Mouse (Mus musculus) myocyte (in vitro differentiated cells): ENCODE measurements around the gene Tmppe.
"Not testable (repeated sequence)": the region's sequence is repeated elsewhere in the genome, so short reads cannot be mapped to it uniquely, and the experiment has no call there.

ENCODE experiments used
- CEBPB ChIP-seq: IDR thresholded peaks from 2 replicates; pipeline ENCODE4 v1.6.1; 2011; ENCODE audit warnings: mild to moderate bottlenecking, moderate library complexity; ENCODE audit not compliant: poor library complexity, insufficient read depth, severe bottlenecking
- E2F4 ChIP-seq: IDR thresholded peaks from one replicate; pipeline ENCODE4 v1.6.1; 2011; ENCODE audit warnings: mild to moderate bottlenecking, control low read depth, moderate library complexity; ENCODE audit not compliant: insufficient read depth
- MAX ChIP-seq: IDR thresholded peaks from one replicate; pipeline ENCODE4 v1.6.1; 2011; ENCODE audit warnings: low read depth, mild to moderate bottlenecking, control low read depth
- MYOD1 ChIP-seq, 3 experiments: IDR thresholded peaks; one replicate each; pipeline ENCODE4 v1.6.1; 2011; ENCODE audit warnings: control low read depth in 2 of 3, low read depth in 2 of 3, mild to moderate bottlenecking in 2 of 3, moderate library complexity in 1 of 3; ENCODE audit not compliant: insufficient read length in 2 of 3, control insufficient read depth in 1 of 3
- POLR2A ChIP-seq: IDR thresholded peaks from one replicate; pipeline ENCODE4 v1.6.1; 2011; ENCODE audit warnings: low read depth, mild to moderate bottlenecking, control low read depth, moderate library complexity; ENCODE audit not compliant: insufficient read length
- POLR2AphosphoS2 ChIP-seq: IDR thresholded peaks from one replicate; pipeline ENCODE4 v1.6.1; 2011; ENCODE audit warnings: low read depth, control low read depth; ENCODE audit not compliant: insufficient read length
- SRF ChIP-seq: IDR thresholded peaks from one replicate; pipeline ENCODE4 v1.6.1; 2011; ENCODE audit warnings: low read depth; ENCODE audit not compliant: control insufficient read depth, insufficient read length
- TCF12 ChIP-seq: IDR thresholded peaks from one replicate; pipeline ENCODE4 v1.6.1; 2011; ENCODE audit warnings: mild to moderate bottlenecking, control low read depth; ENCODE audit not compliant: poor library complexity, insufficient read depth, severe bottlenecking
- TCF3 ChIP-seq: IDR thresholded peaks from one replicate; pipeline ENCODE4 v1.6.1; 2011; ENCODE audit warnings: low read depth, control low read depth; ENCODE audit not compliant: insufficient read length
- USF1 ChIP-seq: IDR thresholded peaks from one replicate; pipeline ENCODE4 v1.6.1; 2011; ENCODE audit warnings: low read depth, mild to moderate bottlenecking, control low read depth, moderate library complexity

GRCm38 (mm10) chr9:114369389-114369788 is 31.5 kb upstream of the Tmppe start:
- not testable (repeated sequence) for TF ChIP-seq USF1; MAX; POLR2A; SRF; E2F4; POLR2AphosphoS2; CEBPB; TCF12; MYOD1 (IDR thresholded peaks at IDR 0.05; ENCODE audit: control insufficient read depth in 1 of 3, insufficient read length in 2 of 3, low read depth in 2 of 3); TCF3
